Mouse (Mus musculus): Measurements from ENCODE around the gene Atg9a. TPM values are rescaled to one million over a fixed set of nuclear protein-coding genes. Genes with fewer than 3 reads are reported as not detected.
A peak's percentile ranks its signal among the peaks of the same experiment; 100 is the strongest.

Gene Atg9a
- polyA plus RNA-seq, 1 experiment, result 129 TPM

DNA sequence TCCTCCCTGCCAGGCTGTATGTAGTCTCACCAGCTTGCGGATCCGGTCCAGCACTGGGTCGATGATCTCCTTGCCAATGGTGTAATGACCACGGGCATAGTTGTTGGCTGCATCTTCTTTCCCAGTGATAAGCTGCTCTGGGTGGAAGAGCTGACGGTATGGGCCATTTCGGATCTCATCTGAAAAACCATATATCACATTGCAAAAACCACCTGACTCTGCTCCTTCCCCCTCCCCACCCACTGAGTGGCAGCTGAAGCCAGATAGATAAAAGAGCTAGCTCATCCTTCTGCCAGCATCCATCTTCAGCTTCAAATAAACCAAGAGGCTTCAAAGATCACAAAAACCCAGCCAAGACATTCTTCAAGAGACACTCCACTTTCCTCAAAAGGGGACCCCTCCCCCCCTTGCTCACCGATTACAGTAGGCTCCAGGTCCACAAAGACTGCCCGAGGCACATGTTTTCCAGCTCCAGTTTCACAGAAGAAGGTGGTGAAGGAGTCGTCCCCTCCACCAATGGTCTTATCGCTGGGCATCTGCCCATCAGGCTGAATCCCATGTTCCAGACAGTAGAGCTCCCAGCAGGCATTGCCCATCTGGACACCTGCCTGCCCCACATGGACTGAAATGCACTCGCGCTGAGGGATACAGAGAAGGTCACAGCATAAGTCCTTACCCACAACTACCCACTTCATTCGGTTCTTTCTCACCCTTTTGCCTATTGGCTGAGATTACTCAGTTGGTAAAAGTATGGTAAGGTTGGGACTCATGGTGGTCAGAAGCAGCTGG, 25.0 kb upstream of the Atg9a start:
- TF ChIP-seq CTCF (IDR thresholded peaks at IDR 0.05; ENCODE audit: extremely low read depth, insufficient read depth, low read length) (no peak), POLR2A (IDR thresholded peaks at IDR 0.05; ENCODE audit: extremely low read depth, insufficient read depth, low read length) (0 out of 2 replicates have a peak, but pooled peaks have one; percentile 5)
- no peak overlapping the region for H3K27ac ChIP-seq (ENCODE audit: insufficient read depth, low read length)
- H3K4me3 ChIP-seq (ENCODE audit: insufficient read depth, low read length), result peak overlapping the region; percentile 74
- H3K4me1 ChIP-seq (ENCODE audit: control insufficient read depth, insufficient read depth, low read length), result peaks cover 5% of the 10 kb centered on the region

GRCm38 (mm10) chr1:75215785-75216184, 23.8 kb upstream of the Atg9a start:
- Histone ChIP-seq H3K27ac (ENCODE audit: insufficient read depth, low read length) (no peak overlapping the region), H3K4me3 (ENCODE audit: insufficient read depth, low read length) (no peak overlapping the region)

DNA sequence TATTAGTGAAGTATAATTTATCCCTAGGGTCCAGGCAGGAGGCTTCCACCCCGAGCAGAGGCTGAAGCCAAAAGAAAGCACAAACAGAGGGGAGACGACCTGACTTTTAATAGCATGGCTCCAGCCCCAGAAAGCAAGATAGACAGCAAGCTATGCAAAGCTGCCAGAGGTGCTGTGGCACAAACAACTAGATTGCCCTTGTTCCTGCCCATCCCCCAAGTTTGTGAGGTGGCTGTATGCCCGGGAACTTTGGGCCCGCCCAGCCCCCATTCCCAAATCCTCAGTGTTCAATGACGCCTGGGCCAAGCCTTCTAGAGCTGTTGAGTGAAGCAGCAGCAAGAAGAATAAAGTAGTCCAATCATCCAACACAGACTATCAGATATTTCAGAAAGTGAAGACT, 22.9 kb upstream of the Atg9a start:
- TF ChIP-seq CTCF (IDR thresholded peaks at IDR 0.05; ENCODE audit: extremely low read depth, insufficient read depth, low read length), result no peak
- TF ChIP-seq POLR2A (IDR thresholded peaks at IDR 0.05; ENCODE audit: extremely low read depth, insufficient read depth, low read length), result no peak
- Histone ChIP-seq H3K27ac (ENCODE audit: insufficient read depth, low read length) (peak overlapping the region; percentile 42; the same call in 1 of the 2 replicates), H3K4me1 (ENCODE audit: control insufficient read depth, insufficient read depth, low read length) (peaks cover 12% of the 10 kb centered on the region), H3K4me3 (ENCODE audit: insufficient read depth, low read length) (no peak overlapping the region)

More at GRCm38 (mm10) chr1:75215785-75216184, 23.8 kb upstream of the Atg9a start:
- H3K4me1 ChIP-seq (ENCODE audit: control insufficient read depth, insufficient read depth, low read length), result peaks cover 9% of the 10 kb centered on the region
- no peak for TF ChIP-seq POLR2A (IDR thresholded peaks at IDR 0.05; ENCODE audit: extremely low read depth, insufficient read depth, low read length)

- no peak overlapping the region for H3K4me3 ChIP-seq (ENCODE audit: insufficient read depth, low read length)
- peak overlapping the region; percentile 42; the same call in 1 of the 2 replicates for H3K27ac ChIP-seq (ENCODE audit: insufficient read depth, low read length)
- H3K4me1 ChIP-seq (ENCODE audit: control insufficient read depth, insufficient read depth, low read length), result peaks cover 12% of the 10 kb centered on the region
- TF ChIP-seq CTCF (IDR thresholded peaks at IDR 0.05; ENCODE audit: extremely low read depth, insufficient read depth, low read length) (no peak), POLR2A (IDR thresholded peaks at IDR 0.05; ENCODE audit: extremely low read depth, insufficient read depth, low read length) (0 out of 2 replicates have a peak, but pooled peaks have one; percentile 7)
These were observed 22.4 kb upstream of the Atg9a start for GRCm38 (mm10) chr1:75214442-75214841.

DNA sequence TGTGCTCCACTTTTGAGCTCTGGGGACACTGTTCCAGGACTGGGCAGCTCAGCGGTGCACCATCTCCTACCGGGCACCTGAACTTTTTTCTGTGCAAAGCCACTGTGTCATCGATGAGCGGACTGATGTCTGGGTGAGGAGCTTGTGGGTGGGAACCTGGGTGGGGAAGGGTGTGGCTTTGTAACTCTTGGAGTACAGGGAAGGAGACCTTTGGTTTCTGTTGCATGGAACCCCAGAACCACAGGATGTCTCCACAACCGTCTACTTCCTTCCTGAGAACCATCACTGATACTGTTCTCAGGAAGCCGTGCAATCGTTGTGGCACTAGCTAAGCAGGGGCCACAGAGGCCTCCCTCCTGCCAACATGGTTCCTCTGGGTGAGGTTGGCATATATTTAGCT, 21.1 kb upstream of the Atg9a start:
- TF ChIP-seq POLR2A (IDR thresholded peaks at IDR 0.05; ENCODE audit: extremely low read depth, insufficient read depth, low read length) (no peak), CTCF (IDR thresholded peaks at IDR 0.05; ENCODE audit: extremely low read depth, insufficient read depth, low read length) (no peak)
- Histone ChIP-seq H3K4me3 (ENCODE audit: insufficient read depth, low read length) (no peak overlapping the region), H3K4me1 (ENCODE audit: control insufficient read depth, insufficient read depth, low read length) (peaks cover 12% of the 10 kb centered on the region), H3K27ac (ENCODE audit: insufficient read depth, low read length) (no peak overlapping the region)

DNA sequence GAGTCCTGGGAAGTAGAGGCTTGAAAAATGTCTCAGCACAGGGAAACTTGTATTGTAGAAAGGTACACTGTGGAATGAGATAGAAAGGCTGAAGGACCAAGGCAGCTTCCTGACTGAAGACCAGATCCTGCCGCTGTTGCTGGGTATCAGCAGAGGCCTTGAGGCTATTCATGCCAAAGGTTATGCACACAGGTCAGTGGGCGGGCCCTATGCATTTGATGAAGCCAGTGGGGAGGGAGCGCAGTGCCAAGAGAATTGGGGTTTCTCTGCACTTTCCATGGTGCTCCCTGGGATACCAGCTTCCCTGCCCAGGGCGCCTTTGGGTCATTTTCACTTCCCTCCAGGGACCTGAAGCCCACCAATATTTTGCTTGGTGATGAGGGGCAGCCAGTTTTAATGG, 20.5 kb upstream of the Atg9a start:
- TF ChIP-seq CTCF (IDR thresholded peaks at IDR 0.05; ENCODE audit: extremely low read depth, insufficient read depth, low read length) (no peak), POLR2A (IDR thresholded peaks at IDR 0.05; ENCODE audit: extremely low read depth, insufficient read depth, low read length) (0 out of 2 replicates have a peak, but pooled peaks have one; percentile 22)
- peaks cover 12% of the 10 kb centered on the region for H3K4me1 ChIP-seq (ENCODE audit: control insufficient read depth, insufficient read depth, low read length)
- H3K27ac ChIP-seq (ENCODE audit: insufficient read depth, low read length), result no peak overlapping the region
- H3K4me3 ChIP-seq (ENCODE audit: insufficient read depth, low read length), result no peak overlapping the region

DNA sequence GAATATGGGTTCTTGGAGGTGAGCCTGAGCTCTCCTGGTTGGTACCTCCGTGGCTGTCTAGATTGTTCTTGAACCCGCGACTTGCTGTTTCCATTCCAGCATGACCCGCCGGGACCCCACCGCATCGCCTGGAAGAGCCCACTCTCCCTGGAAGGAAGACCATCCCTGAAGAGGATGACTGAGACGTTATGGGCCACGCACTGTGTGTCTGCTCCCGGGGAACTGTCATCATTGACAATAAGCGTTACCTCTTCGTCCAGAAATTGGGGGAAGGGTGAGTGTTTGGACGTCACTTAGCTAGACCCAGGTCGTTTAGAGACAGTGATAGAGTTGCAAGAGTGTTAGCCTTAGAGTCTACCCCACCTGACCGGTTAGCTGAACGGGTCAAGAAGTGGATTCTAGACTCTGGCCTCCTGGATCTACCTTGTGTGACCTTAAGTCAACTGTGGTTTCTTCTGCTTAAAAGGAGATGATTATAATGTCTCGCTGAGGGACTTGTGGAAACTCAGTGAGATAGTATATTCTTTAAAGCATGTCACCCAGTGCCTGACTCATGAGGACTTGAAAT, 19.2 kb upstream of the Atg9a start:
- no peak for TF ChIP-seq CTCF (IDR thresholded peaks at IDR 0.05; ENCODE audit: extremely low read depth, insufficient read depth, low read length)
- no peak for TF ChIP-seq POLR2A (IDR thresholded peaks at IDR 0.05; ENCODE audit: extremely low read depth, insufficient read depth, low read length)
- no peak overlapping the region for H3K27ac ChIP-seq (ENCODE audit: insufficient read depth, low read length)

DNA sequence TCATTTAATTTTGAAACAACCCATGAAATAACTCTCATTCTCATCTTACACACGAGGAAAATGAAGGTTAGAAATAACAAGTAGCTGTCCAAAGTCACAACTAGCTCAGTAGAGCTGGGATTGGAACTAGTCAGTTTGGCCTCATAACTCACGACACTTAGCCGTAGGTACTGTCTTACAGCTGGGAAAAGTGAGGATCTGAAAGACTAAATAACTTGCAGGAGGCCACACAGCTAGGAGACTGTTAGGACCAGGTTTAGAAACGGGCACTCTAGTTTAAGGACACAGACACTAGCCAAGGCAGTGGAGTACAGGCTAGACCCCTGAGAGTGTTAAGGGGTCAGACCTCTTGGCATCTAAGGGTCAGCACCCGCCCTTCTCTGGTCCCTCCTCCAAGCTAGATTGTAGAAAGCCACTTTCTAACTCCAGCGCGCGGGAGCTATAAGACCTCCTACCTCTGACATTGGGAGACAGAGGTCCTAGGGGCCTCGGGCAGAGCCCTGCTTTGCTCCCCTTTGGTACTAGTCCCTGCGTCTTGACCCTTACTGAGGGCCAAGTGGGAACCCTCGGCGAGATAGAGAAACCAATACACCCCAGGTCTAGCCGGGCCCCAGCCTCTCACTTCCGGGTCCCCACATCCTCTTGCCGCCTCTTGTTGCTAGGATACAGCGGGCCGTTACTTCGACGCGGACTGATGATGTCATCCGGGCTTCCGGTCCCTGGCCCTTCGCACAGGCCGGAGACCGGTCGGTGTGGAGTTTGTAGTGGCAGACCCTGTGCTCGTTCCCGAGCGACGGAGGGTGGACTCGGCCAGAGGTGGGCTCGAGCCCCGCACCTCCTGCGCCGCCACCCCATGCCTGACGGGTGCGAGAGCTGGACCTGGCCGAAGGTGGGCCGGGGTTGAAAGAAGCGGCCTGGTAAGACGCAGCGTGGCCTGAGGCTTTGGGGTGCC, 18.4 kb upstream of the Atg9a start, which contains the start of the genes Glb1l and Stk16:
Gene Glb1l (minus strand): TSS at position 678 of the 952 bp plus-strand sequence.
Gene Stk16 (plus strand): TSS at position 703 of the 952 bp plus-strand sequence.
- Histone ChIP-seq H3K4me1 (ENCODE audit: control insufficient read depth, insufficient read depth, low read length) (peaks cover 7% of the 10 kb centered on the region; the same call in 1 of the 2 replicates), H3K27ac (ENCODE audit: insufficient read depth, low read length) (peak within 1 kb of the TSS; percentile 36; the same call in 1 of the 2 replicates), H3K4me3 (ENCODE audit: insufficient read depth, low read length) (peak within 1 kb of the TSS; percentile 84)
- TF ChIP-seq POLR2A (IDR thresholded peaks at IDR 0.05; ENCODE audit: extremely low read depth, insufficient read depth, low read length) (peak; percentile 73), CTCF (IDR thresholded peaks at IDR 0.05; ENCODE audit: extremely low read depth, insufficient read depth, low read length) (no peak)

More for the DNA sequence above, 19.2 kb upstream of the Atg9a start:
- Histone ChIP-seq H3K4me3 (ENCODE audit: insufficient read depth, low read length) (peak overlapping the region; percentile 84), H3K4me1 (ENCODE audit: control insufficient read depth, insufficient read depth, low read length) (peaks cover 10% of the 10 kb centered on the region)

All from cortical plate, adult 2 months (tissue).